Comparison of ENCODE assay signal across 10 mouse cellular contexts in genomic region chr11:99430670-99431069, GRCm38 (mm10). TPM values are rescaled to one million over a fixed set of nuclear protein-coding genes. Genes with fewer than 3 reads are reported as not detected.
DNase-seq lines count a peak whose midpoint lies in the region; ATAC-seq and TF ChIP-seq lines count a peak whose summit lies in the region.
"Had no signal": no experiment of that assay in that cellular context is flagged by ENCODE, and none has a peak within 500 bp of the region (broad histone marks: within the 10 kb centered on the region; RNA-seq: fewer than 3 reads in every experiment).

No protein-coding gene starts in this region.

- H3K27ac ChIP-seq in liver, adult 2 months (replicated peaks; ENCODE audit: insufficient read depth, low read depth, low read length): no peak overlapping the region
- no peak overlapping the region for H3K27ac ChIP-seq in liver, embryonic 12.5 days
- no peak overlapping the region for H3K27ac ChIP-seq in liver, postnatal 0 days (ENCODE audit: low read depth)
- no peak overlapping the region for H3K27ac ChIP-seq in heart, embryonic 11.5 days (ENCODE audit: low read depth, low read length)
- H3K27ac ChIP-seq: liver, embryonic 14.5 days; stomach, embryonic 15.5 days had no signal

- ATAC-seq in liver, embryonic 12.5 days: no peak
- ATAC-seq in liver, postnatal 0 days: no peak
- no peak for ATAC-seq in megakaryocyte-erythroid progenitor cell, adult 5-6 weeks (replicated peaks; ENCODE audit: low FRiP score, low TSS enrichment, poor library complexity, severe bottlenecking)
- ATAC-seq in heart, embryonic 11.5 days (replicated peaks; ENCODE audit: insufficient number of reproducible peaks, low FRiP score, low TSS enrichment): no peak

- no peak overlapping the region for H3K9ac ChIP-seq in liver, adult 2 months (ENCODE audit: low read depth, low read length)
- H3K9ac ChIP-seq in liver, embryonic 12.5 days: no peak overlapping the region
- no peak overlapping the region for H3K9ac ChIP-seq in liver, postnatal 0 days (replicated peaks)
- H3K9ac ChIP-seq in heart, embryonic 11.5 days (ENCODE audit: low read depth, low read length): no peak overlapping the region
- H3K9ac ChIP-seq: liver, embryonic 14.5 days; stomach, embryonic 15.5 days had no signal

- no peak for TF ChIP-seq EP300 in liver, postnatal 0 days (IDR thresholded peaks at IDR 0.05; ENCODE audit: low read depth)

- no peaks in the 10 kb centered on the region for H3K36me3 ChIP-seq in liver, adult 2 months (ENCODE audit: control insufficient read depth, insufficient read depth, low read length)
- H3K36me3 ChIP-seq in liver, embryonic 12.5 days: no peaks in the 10 kb centered on the region
- no peaks in the 10 kb centered on the region for H3K36me3 ChIP-seq in liver, postnatal 0 days (replicated peaks; ENCODE audit: insufficient read depth, low read length)
- no peaks in the 10 kb centered on the region for H3K36me3 ChIP-seq in heart, embryonic 11.5 days (ENCODE audit: control insufficient read depth, insufficient read depth, low read length)
- H3K36me3 ChIP-seq: stomach, embryonic 15.5 days had no signal

- TF ChIP-seq POLR2A in liver, adult 2 months (IDR thresholded peaks at IDR 0.05; ENCODE audit: extremely low read depth, insufficient read depth, low read length): no peak

- TF ChIP-seq CTCF in liver, adult 2 months (IDR thresholded peaks at IDR 0.05; ENCODE audit: low read depth, low read length): peak; percentile 8; the same call in 1 of the 2 replicates
- TF ChIP-seq CTCF in liver, postnatal 0 days (IDR thresholded peaks at IDR 0.05; ENCODE audit: low read depth): peak; percentile 30

- peak; percentile 14 for DNase-seq in embryo, embryonic 10 days (ENCODE audit: low spot score)
- DNase-seq in embryo, embryonic 9.5 days (ENCODE audit: extremely low spot score): no peak
- DNase-seq in liver, adult 2 months (ENCODE audit: extremely low read depth, low read depth, low spot score): no peak
- DNase-seq in adrenal gland, postnatal 36 days: peak; percentile 10 to 19
- peak; percentile 38 for DNase-seq in liver, postnatal 0 days

- H3K79me2 ChIP-seq in liver, adult 2 months (ENCODE audit: control insufficient read depth, insufficient read depth, low read length): no peaks in the 10 kb centered on the region

- H3K4me2 ChIP-seq in liver, embryonic 12.5 days: no peak overlapping the region
- no peak overlapping the region for H3K4me2 ChIP-seq in liver, postnatal 0 days (ENCODE audit: low read depth, low read length)
- H3K4me2 ChIP-seq in heart, embryonic 11.5 days: no peak overlapping the region
- H3K4me2 ChIP-seq: stomach, embryonic 15.5 days had no signal

- H3K4me3 ChIP-seq in liver, adult 2 months (ENCODE audit: insufficient read depth, low read depth, low read length): no peak overlapping the region
- H3K4me3 ChIP-seq in liver, embryonic 12.5 days: no peak overlapping the region
- no peak overlapping the region for H3K4me3 ChIP-seq in liver, postnatal 0 days (ENCODE audit: low read depth, low read length)
- no peak overlapping the region for H3K4me3 ChIP-seq in heart, embryonic 11.5 days (ENCODE audit: low read depth, low read length)
- H3K4me3 ChIP-seq: stomach, embryonic 15.5 days had no signal

- 76% methylated on average over 12 of the region's 12 CpGs for WGBS in liver, adult 2 months
- WGBS in liver, embryonic 12.5 days (ENCODE audit: insufficient replicate concordance): 50% methylated on average over 12 of the region's 12 CpGs
- WGBS in liver, postnatal 0 days (ENCODE audit: insufficient replicate concordance): 55% methylated on average over 12 of the region's 12 CpGs
- WGBS in heart, embryonic 11.5 days (ENCODE audit: insufficient replicate concordance): 48% methylated on average over 12 of the region's 12 CpGs

- no peaks in the 10 kb centered on the region for H3K9me3 ChIP-seq in liver, embryonic 12.5 days (replicated peaks)
- H3K9me3 ChIP-seq in liver, postnatal 0 days (ENCODE audit: low read length): no peaks in the 10 kb centered on the region
- H3K9me3 ChIP-seq in heart, embryonic 11.5 days (replicated peaks; ENCODE audit: control insufficient read depth, low read length): no peaks in the 10 kb centered on the region
- H3K9me3 ChIP-seq: stomach, embryonic 15.5 days had no signal

- no peaks in the 10 kb centered on the region for H3K4me1 ChIP-seq in liver, adult 2 months (ENCODE audit: control insufficient read depth, insufficient read depth, low read length)
- H3K4me1 ChIP-seq in liver, embryonic 12.5 days: no peaks in the 10 kb centered on the region
- H3K4me1 ChIP-seq in liver, postnatal 0 days (ENCODE audit: insufficient read depth): no peaks in the 10 kb centered on the region
- H3K4me1 ChIP-seq in heart, embryonic 11.5 days (ENCODE audit: control insufficient read depth, insufficient read depth, low read length): no peaks in the 10 kb centered on the region
- H3K4me1 ChIP-seq: stomach, embryonic 15.5 days had no signal

- peaks cover 12% of the 10 kb centered on the region; the same call in 1 of the 2 replicates for H3K27me3 ChIP-seq in liver, adult 2 months (ENCODE audit: control insufficient read depth, insufficient read depth, low read length)
- no peaks in the 10 kb centered on the region for H3K27me3 ChIP-seq in liver, embryonic 12.5 days (replicated peaks)
- no peaks in the 10 kb centered on the region for H3K27me3 ChIP-seq in liver, postnatal 0 days (ENCODE audit: insufficient read depth, low read length)
- H3K27me3 ChIP-seq in heart, embryonic 11.5 days (ENCODE audit: control insufficient read depth, insufficient read depth, low read length): no peaks in the 10 kb centered on the region
- H3K27me3 ChIP-seq: stomach, embryonic 15.5 days had no signal

RNA-seq across cellular contexts. Expression of gene Krt20, which starts 7.3 kb away (rescaled TPM):
- total RNA-seq in liver, adult 2 months (2014; rRNA removed): 0.09 TPM in 1 of 2 replicates, not detected in the other
- 0.04 and 0.15 TPM in 2 replicates for polyA plus RNA-seq in liver, adult 2 months (2012; rRNA removed)
- 23.5 and 24.6 TPM in 2 replicates for polyA plus RNA-seq in liver, embryonic 12.5 days (2016; fragmentation: Nextera tagmentation; extraction: Ambion mirVana)
- under 1 TPM in 1 of 2 experiments, not detected in 1; 0.26 TPM for total RNA-seq in adrenal gland, postnatal 36 days (2021)
- 13.3 and 14.5 TPM in 2 replicates for polyA plus RNA-seq in liver, postnatal 0 days (2015; fragmentation: Nextera tagmentation; extraction: Ambion mirVana)
- total RNA-seq in megakaryocyte-erythroid progenitor cell, adult 5-6 weeks (2014; fragmentation: Nextera tagmentation): not detected in 2 replicates
- not detected in 2 replicates for total RNA-seq in megakaryocyte-erythroid progenitor cell, adult 5-6 weeks (2017)
- 3.7 and 5.4 TPM in 2 replicates for polyA plus RNA-seq in heart, embryonic 11.5 days (2014; fragmentation: Nextera tagmentation; extraction: Ambion mirVana)

RNA-seq across cellular contexts. Expression of gene Krt12, which starts 8.6 kb away (rescaled TPM):
- total RNA-seq in liver, adult 2 months (2014; rRNA removed): not detected in 2 replicates
- polyA plus RNA-seq in liver, adult 2 months (2012; rRNA removed): not detected in 2 replicates
- polyA plus RNA-seq in liver, embryonic 12.5 days (2016; fragmentation: Nextera tagmentation; extraction: Ambion mirVana): 0.06 TPM in 1 of 2 replicates, not detected in the other
- total RNA-seq in adrenal gland, postnatal 36 days (2021): not detected
- not detected in 2 replicates for polyA plus RNA-seq in liver, postnatal 0 days (2015; fragmentation: Nextera tagmentation; extraction: Ambion mirVana)
- total RNA-seq in megakaryocyte-erythroid progenitor cell, adult 5-6 weeks (2014; fragmentation: Nextera tagmentation): not detected in 2 replicates
- total RNA-seq in megakaryocyte-erythroid progenitor cell, adult 5-6 weeks (2017): not detected in 2 replicates
- polyA plus RNA-seq in heart, embryonic 11.5 days (2014; fragmentation: Nextera tagmentation; extraction: Ambion mirVana): not detected in 2 replicates
- polyA plus RNA-seq: liver, embryonic 14.5 days had no signal

RNA-seq across cellular contexts. Expression of gene Krt10, which starts 41.5 kb away (rescaled TPM):
- 0.37 and 0.87 TPM in 2 replicates for total RNA-seq in liver, adult 2 months (2014; rRNA removed)
- polyA plus RNA-seq in liver, adult 2 months (2012; rRNA removed): 0.29 and 0.76 TPM in 2 replicates
- polyA plus RNA-seq in liver, embryonic 12.5 days (2016; fragmentation: Nextera tagmentation; extraction: Ambion mirVana): 5.2 and 6.1 TPM in 2 replicates
- 1 to 10 TPM; 4.4 to 6.4 TPM for total RNA-seq in adrenal gland, postnatal 36 days (2021)
- 6.3 and 7.0 TPM in 2 replicates for polyA plus RNA-seq in liver, postnatal 0 days (2015; fragmentation: Nextera tagmentation; extraction: Ambion mirVana)
- total RNA-seq in megakaryocyte-erythroid progenitor cell, adult 5-6 weeks (2014; fragmentation: Nextera tagmentation): 0.59 and 4.9 TPM in 2 replicates
- not detected in 2 replicates for total RNA-seq in megakaryocyte-erythroid progenitor cell, adult 5-6 weeks (2017)
- 12.9 and 14.9 TPM in 2 replicates for polyA plus RNA-seq in heart, embryonic 11.5 days (2014; fragmentation: Nextera tagmentation; extraction: Ambion mirVana)

RNA-seq across cellular contexts. Expression of gene Krt28, which starts 56.0 kb away (rescaled TPM):
- total RNA-seq in liver, adult 2 months (2014; rRNA removed): not detected in 2 replicates
- polyA plus RNA-seq in liver, adult 2 months (2012; rRNA removed): not detected in 2 replicates
- 0.07 and 0.11 TPM in 2 replicates for polyA plus RNA-seq in liver, embryonic 12.5 days (2016; fragmentation: Nextera tagmentation; extraction: Ambion mirVana)
- total RNA-seq in adrenal gland, postnatal 36 days (2021): not detected
- not detected in 2 replicates for polyA plus RNA-seq in liver, postnatal 0 days (2015; fragmentation: Nextera tagmentation; extraction: Ambion mirVana)
- not detected in 2 replicates for total RNA-seq in megakaryocyte-erythroid progenitor cell, adult 5-6 weeks (2014; fragmentation: Nextera tagmentation)
- not detected in 2 replicates for total RNA-seq in megakaryocyte-erythroid progenitor cell, adult 5-6 weeks (2017)
- polyA plus RNA-seq in heart, embryonic 11.5 days (2014; fragmentation: Nextera tagmentation; extraction: Ambion mirVana): 0.16 TPM in 1 of 2 replicates, not detected in the other
- polyA plus RNA-seq: liver, embryonic 14.5 days had no signal

Comparison
In these comparisons a context has a peak if more than half of its experiments do, and no peak if none do; other contexts are left out.
1. DNase-seq: peak in embryo, embryonic 10 days (single experiment), adrenal gland, postnatal 36 days (2 of 2) and liver, postnatal 0 days (single experiment); none in embryo, embryonic 9.5 days (single experiment) and liver, adult 2 months (single experiment).